Mouse (Mus musculus): ENCODE measurements around the gene Rhbdf1. TPM values are rescaled to one million over a fixed set of nuclear protein-coding genes. Genes with fewer than 3 reads are reported as not detected.

The Rhbdf1 gene
- total RNA-seq (2012; rRNA removed) (2.4 and 2.9 TPM in 2 replicates), polyA plus RNA-seq (2012; ENCODE audit: insufficient read depth in 1 of 2, insufficient read length in 2 of 2, low read depth in 1 of 2, low replicate concordance in 2 of 2, missing spikeins in 1 of 2) (10 to 100 TPM in 1 of 2 experiments, not detected in 1; 14.3 TPM)

- peak; percentile 32; the same call in 1 of the 2 replicates for TF ChIP-seq NRF1 (IDR thresholded peaks at IDR 0.05; ENCODE audit: insufficient read depth, low read depth, low read length, poor library complexity, severe bottlenecking)
- no peak for TF ChIP-seq USF1 (IDR thresholded peaks at IDR 0.05; ENCODE audit: low read depth, low read length)
- H3K27me3 ChIP-seq (ENCODE audit: control insufficient read depth in 1 of 2, insufficient read depth in 2 of 2, low read length in 2 of 2), result peaks cover 10 to 14% of the 10 kb centered on the region in 2 experiments
- peaks cover 9 to 24% of the 10 kb centered on the region in 2 experiments for H3K4me1 ChIP-seq (ENCODE audit: control insufficient read depth in 1 of 2, insufficient read depth in 2 of 2, low read length in 2 of 2)
- H3K9me3 ChIP-seq (replicated peaks; ENCODE audit: insufficient read depth, low read length), result no peaks in the 10 kb centered on the region
- H3K79me2 ChIP-seq (ENCODE audit: control insufficient read depth, insufficient read depth, low read length, poor library complexity), result peaks cover 9% of the 10 kb centered on the region
- H3K4me3 ChIP-seq (ENCODE audit: control insufficient read depth in 1 of 2, insufficient read depth in 1 of 2, low read depth in 2 of 2, low read length in 2 of 2), result peak within 1 kb of the TSS; percentile 60 to 74
- H3K9ac ChIP-seq (ENCODE audit: control insufficient read depth, low read depth, low read length, poor library complexity, severe bottlenecking), result peak within 1 kb of the TSS; percentile 79
- peaks cover 0 to 13% of the 10 kb centered on the region in 2 experiments; a peak in 2 of 4 replicates for H3K36me3 ChIP-seq (ENCODE audit: control insufficient read depth in 1 of 2, insufficient read depth in 2 of 2, low read length in 2 of 2)
- no peak within 1 kb of the TSS for H3K27ac ChIP-seq (ENCODE audit: control insufficient read depth, low read depth, low read length)
- no peak for DNase-seq (ENCODE audit: low read depth, low spot score)
Measured at GRCm38 (mm10) chr11:32221951-32222409, at the start of gene Rhbdf1. Gene Rhbdf1, minus strand, starts transcription at chr11:32222300.

DNA sequence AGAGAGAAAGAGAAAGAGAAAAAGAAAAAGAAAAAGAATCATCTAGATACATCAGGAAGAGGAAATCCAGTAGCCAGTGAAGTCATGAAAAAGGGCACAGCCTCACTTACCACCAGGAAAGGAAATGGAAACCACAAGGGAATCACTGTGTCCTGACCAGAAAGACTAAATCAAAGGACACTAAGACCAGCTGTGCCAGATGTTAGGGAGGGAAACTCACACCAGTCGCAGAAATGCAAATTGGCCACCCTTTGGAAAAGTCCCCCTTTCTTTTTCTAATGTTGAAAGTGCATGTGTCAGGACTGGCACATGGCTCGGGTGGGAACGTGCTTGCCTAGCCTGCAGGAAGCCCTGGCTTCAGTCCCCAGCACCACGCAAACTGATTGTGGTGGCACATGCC lies 49.1 kb upstream of the Rhbdf1 start:
- no peaks in the 10 kb centered on the region; a peak in 1 of 4 replicates for H3K27me3 ChIP-seq (ENCODE audit: control insufficient read depth in 1 of 2, insufficient read depth in 2 of 2, low read length in 2 of 2)
- TF ChIP-seq ETS1 (IDR thresholded peaks at IDR 0.05; ENCODE audit: low read depth, low read length) (peak; percentile 77), TAL1 (IDR thresholded peaks at IDR 0.05; ENCODE audit: low read length) (no peak)
- H3K4me1 ChIP-seq (ENCODE audit: control insufficient read depth in 1 of 2, insufficient read depth in 2 of 2, low read length in 2 of 2), result peaks cover 16 to 31% of the 10 kb centered on the region in 2 experiments
- peaks cover 5% of the 10 kb centered on the region for H3K79me2 ChIP-seq (ENCODE audit: control insufficient read depth, insufficient read depth, low read length, poor library complexity)
- no peak overlapping the region for H3K27ac ChIP-seq (ENCODE audit: control insufficient read depth, low read depth, low read length)
- peaks cover 0 to 31% of the 10 kb centered on the region in 2 experiments; a peak in 2 of 4 replicates for H3K36me3 ChIP-seq (ENCODE audit: control insufficient read depth in 1 of 2, insufficient read depth in 2 of 2, low read length in 2 of 2)
- DNase-seq (ENCODE audit: low read depth, low spot score), result peak; percentile 35
- H3K4me3 ChIP-seq (ENCODE audit: control insufficient read depth in 1 of 2, insufficient read depth in 1 of 2, low read depth in 2 of 2, low read length in 2 of 2), result no peak overlapping the region
- H3K9ac ChIP-seq (ENCODE audit: control insufficient read depth, low read depth, low read length, poor library complexity, severe bottlenecking), result no peak overlapping the region
- H3K9me3 ChIP-seq (replicated peaks; ENCODE audit: insufficient read depth, low read length), result no peaks in the 10 kb centered on the region

GRCm38 (mm10) chr11:32268952-32269351 lies 46.9 kb upstream of the Rhbdf1 start:
- H3K36me3 ChIP-seq (ENCODE audit: control insufficient read depth in 1 of 2, insufficient read depth in 2 of 2, low read length in 2 of 2), result peaks cover 0 to 48% of the 10 kb centered on the region in 2 experiments; a peak in 2 of 4 replicates
- H3K4me1 ChIP-seq (ENCODE audit: control insufficient read depth in 1 of 2, insufficient read depth in 2 of 2, low read length in 2 of 2), result peaks cover 28 to 47% of the 10 kb centered on the region in 2 experiments
- H3K27me3 ChIP-seq (ENCODE audit: control insufficient read depth in 1 of 2, insufficient read depth in 2 of 2, low read length in 2 of 2), result no peaks in the 10 kb centered on the region
- H3K9me3 ChIP-seq (replicated peaks; ENCODE audit: insufficient read depth, low read length), result no peaks in the 10 kb centered on the region
- peak overlapping the region; percentile 2 to 42; a peak in 3 of 4 replicates for H3K4me3 ChIP-seq (ENCODE audit: control insufficient read depth in 1 of 2, insufficient read depth in 1 of 2, low read depth in 2 of 2, low read length in 2 of 2)
- peak overlapping the region; percentile 74 for H3K27ac ChIP-seq (ENCODE audit: control insufficient read depth, low read depth, low read length)
- DNase-seq (ENCODE audit: low read depth, low spot score), result peak; percentile 84
- peaks cover 5% of the 10 kb centered on the region for H3K79me2 ChIP-seq (ENCODE audit: control insufficient read depth, insufficient read depth, low read length, poor library complexity)
- H3K9ac ChIP-seq (ENCODE audit: control insufficient read depth, low read depth, low read length, poor library complexity, severe bottlenecking), result peak overlapping the region; percentile 33; the same call in 1 of the 2 replicates
- peak; percentile 14; the same call in 1 of the 2 replicates for TF ChIP-seq ELF1 (IDR thresholded peaks at IDR 0.05; ENCODE audit: low read depth, low read length)
- TF ChIP-seq HCFC1 (IDR thresholded peaks at IDR 0.05; ENCODE audit: low read depth, low read length), result peak; percentile 39; the same call in 1 of the 2 replicates
- TF ChIP-seq MAZ (IDR thresholded peaks at IDR 0.05; ENCODE audit: low read depth, low read length), result no peak; the same call in 1 of the 2 replicates
- peak; percentile 43 for TF ChIP-seq NELFE (IDR thresholded peaks at IDR 0.05; ENCODE audit: low read depth, low read length)
- peak; percentile 88 for TF ChIP-seq TAL1 (IDR thresholded peaks at IDR 0.05; ENCODE audit: low read length)
- no peak for TF ChIP-seq ZC3H11A (IDR thresholded peaks at IDR 0.05; ENCODE audit: low read depth, low read length)
- no peak for TF ChIP-seq TBP (IDR thresholded peaks at IDR 0.05; ENCODE audit: low read depth, low read length)
- peak; percentile 63; the same call in 1 of the 2 replicates for TF ChIP-seq RCOR1 (IDR thresholded peaks at IDR 0.05; ENCODE audit: low read depth, low read length)
- 0 out of 2 replicates have a peak, but pooled peaks have one; percentile 44 for TF ChIP-seq SIN3A (IDR thresholded peaks at IDR 0.05; ENCODE audit: low read length)
- TF ChIP-seq POLR2A (IDR thresholded peaks at IDR 0.05; ENCODE audit: control insufficient read depth in 1 of 2, insufficient read depth in 1 of 2, low read depth in 1 of 2, low read length in 2 of 2, poor library complexity in 1 of 2), result peak in 1 of 2 experiments; percentile 29; a peak in 1 of 4 replicates
- TF ChIP-seq KAT2A (conservative IDR thresholded peaks at IDR 0.05; ENCODE audit: low read depth, low read length), result no peak
- TF ChIP-seq POLR2AphosphoS5 (IDR thresholded peaks at IDR 0.05; ENCODE audit: borderline replicate concordance, low read depth, low read length), result no peak
- TF ChIP-seq CHD2 (IDR thresholded peaks at IDR 0.05; ENCODE audit: low read length), result peak; percentile 70
- no peak for TF ChIP-seq ZKSCAN1 (IDR thresholded peaks at IDR 0.05; ENCODE audit: low read depth, low read length)
- no peak for TF ChIP-seq USF2 (IDR thresholded peaks at IDR 0.05; ENCODE audit: borderline replicate concordance in 1 of 2, insufficient read depth in 1 of 2, low read depth in 1 of 2, low read length in 2 of 2)
- no peak for TF ChIP-seq E2F4 (IDR thresholded peaks at IDR 0.05; ENCODE audit: borderline replicate concordance, low read depth, low read length)
- TF ChIP-seq ZNF384 (IDR thresholded peaks at IDR 0.05; ENCODE audit: low read depth, low read length), result no peak
- TF ChIP-seq POLR2AphosphoS2 (IDR thresholded peaks at IDR 0.05; ENCODE audit: low read length), result no peak
- no peak for TF ChIP-seq MXI1 (IDR thresholded peaks at IDR 0.05; ENCODE audit: low read depth, low read length)
- no peak for TF ChIP-seq MAX (IDR thresholded peaks at IDR 0.05; ENCODE audit: low read length)
- TF ChIP-seq MAFK (IDR thresholded peaks at IDR 0.05; ENCODE audit: borderline replicate concordance, low read depth, low read length), result 0 out of 2 replicates have a peak, but pooled peaks have one; percentile 51
- no peak for TF ChIP-seq NRF1 (IDR thresholded peaks at IDR 0.05; ENCODE audit: insufficient read depth, low read depth, low read length, poor library complexity, severe bottlenecking)

All from MEL (cell line).